Mouse (Mus musculus) CD8-positive naive resting alpha-beta T cell, adult 2 months (primary cell): ENCODE measurements around the gene Rac3.
"Not testable (repeated sequence)": the region's sequence is repeated elsewhere in the genome, so short reads cannot be mapped to it uniquely, and the experiment has no call there.

Experiments used
- DNase-seq, 2 experiments: peaks; one replicate each; pipeline ENCODE4 v3.0.0; 2022; ENCODE audit warnings: low read depth in 2 of 2, low spot score in 2 of 2

Gene Rac3

GRCm38 (mm10) chr11:120727169-120727527 is 5.9 kb downstream of the Rac3 start, which contains the start of gene Dcxr:
Dcxr (minus strand) TSS chr11:120727281.
- DNase-seq = no peak

DNA sequence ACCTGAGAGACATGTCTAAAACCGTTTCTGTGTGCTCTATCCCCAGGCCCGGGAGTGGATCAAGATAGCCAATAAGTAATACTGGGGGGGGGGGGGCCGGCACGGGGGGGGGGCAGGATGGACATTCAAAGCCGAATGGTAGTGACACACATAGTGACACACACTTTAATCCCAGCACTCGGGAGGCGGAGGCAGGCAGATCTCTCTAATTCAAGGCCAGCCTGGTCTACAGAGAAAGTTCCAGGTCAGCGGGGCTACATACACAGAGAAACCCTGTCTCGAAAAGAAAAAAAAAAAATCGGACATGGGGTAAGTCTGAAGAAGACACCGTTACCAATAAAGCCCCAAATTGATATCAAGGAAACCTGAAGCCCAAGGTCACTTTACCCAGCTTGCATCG is 6.3 kb downstream of the Rac3 start:
- DNase-seq = no peak

DNA sequence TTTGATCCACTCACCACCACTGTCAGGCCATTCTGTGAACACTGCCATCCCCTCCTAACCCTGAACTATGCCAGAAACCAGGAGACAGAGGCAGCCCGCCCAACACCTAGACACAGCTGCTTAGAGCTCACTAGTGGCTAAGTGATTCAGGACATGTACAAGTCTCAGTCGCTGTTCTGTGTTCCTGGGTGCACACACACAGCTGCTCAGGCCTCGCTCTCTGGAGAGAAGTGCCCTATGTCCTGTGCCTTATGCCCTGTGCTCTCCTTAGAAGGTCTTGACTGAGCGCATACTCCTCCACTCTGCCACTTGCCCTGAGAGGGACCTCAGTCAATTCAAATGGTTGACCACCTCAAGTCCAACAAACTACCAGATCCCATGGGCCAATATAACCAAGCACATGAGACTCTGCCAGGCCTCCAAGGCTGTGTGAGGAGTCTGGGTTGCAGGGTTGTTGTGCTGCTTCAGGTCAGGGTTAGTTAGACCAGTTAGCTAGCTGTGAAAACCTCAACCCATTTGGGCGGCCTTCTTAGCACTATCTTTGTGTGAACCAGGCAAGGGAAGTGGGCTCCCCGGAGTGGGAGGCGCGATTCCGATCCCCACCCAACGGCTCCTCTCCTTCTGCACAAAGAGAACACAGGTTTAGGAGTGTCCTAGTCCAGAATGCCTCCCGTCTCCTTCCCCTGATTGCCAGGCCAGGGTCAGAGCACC is 7.4 kb downstream of the Rac3 start:
- no peak for DNase-seq

GRCm38 (mm10) chr11:120729432-120730050 is 8.3 kb downstream of the Rac3 start:
- DNase-seq = not testable (repeated sequence)

DNA sequence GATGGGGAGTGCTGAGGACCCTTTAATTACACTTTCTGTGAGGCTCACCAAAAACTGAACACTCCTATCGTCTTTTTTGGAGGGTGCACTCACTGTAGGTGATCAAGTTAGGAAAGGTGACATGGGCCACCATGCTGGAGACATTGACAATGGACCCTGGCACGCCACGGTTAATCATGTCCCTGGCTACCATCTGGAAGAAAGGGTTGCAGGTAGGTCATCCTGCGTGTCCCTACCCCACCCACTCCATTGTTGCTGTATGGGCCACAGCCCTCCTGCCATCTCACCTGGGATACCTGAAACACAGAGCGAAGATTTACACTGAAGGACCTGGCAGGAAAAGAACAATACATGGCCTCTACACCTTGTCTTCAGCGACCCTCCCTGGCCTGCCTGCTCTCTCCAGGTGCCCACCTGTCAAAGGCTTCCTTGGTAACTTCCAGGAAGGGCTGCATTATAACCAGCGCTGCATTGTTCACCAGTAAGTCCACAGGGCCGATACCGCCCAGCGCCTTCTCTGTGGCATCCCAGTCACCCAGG is 9.1 kb downstream of the Rac3 start:
- no peak for DNase-seq

DNA sequence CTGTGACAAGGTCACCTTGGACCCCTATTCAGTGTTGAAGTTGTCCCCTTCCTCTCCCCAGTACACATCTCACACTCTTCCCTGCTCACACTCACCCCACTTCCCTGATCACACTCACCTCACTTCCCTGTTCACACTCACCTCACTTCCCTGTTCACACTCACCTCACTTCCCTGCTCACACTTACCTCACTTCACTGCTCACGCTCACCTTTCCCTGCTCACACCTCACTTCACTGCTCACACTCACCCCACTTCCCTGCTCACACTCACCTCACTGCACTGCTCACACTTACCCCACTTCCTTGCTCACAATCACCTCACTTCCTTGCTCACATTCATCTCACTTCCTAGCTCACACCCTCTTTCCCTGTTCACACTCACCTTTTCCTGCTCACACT is 10.1 kb downstream of the Rac3 start:
- no peak for DNase-seq

DNA sequence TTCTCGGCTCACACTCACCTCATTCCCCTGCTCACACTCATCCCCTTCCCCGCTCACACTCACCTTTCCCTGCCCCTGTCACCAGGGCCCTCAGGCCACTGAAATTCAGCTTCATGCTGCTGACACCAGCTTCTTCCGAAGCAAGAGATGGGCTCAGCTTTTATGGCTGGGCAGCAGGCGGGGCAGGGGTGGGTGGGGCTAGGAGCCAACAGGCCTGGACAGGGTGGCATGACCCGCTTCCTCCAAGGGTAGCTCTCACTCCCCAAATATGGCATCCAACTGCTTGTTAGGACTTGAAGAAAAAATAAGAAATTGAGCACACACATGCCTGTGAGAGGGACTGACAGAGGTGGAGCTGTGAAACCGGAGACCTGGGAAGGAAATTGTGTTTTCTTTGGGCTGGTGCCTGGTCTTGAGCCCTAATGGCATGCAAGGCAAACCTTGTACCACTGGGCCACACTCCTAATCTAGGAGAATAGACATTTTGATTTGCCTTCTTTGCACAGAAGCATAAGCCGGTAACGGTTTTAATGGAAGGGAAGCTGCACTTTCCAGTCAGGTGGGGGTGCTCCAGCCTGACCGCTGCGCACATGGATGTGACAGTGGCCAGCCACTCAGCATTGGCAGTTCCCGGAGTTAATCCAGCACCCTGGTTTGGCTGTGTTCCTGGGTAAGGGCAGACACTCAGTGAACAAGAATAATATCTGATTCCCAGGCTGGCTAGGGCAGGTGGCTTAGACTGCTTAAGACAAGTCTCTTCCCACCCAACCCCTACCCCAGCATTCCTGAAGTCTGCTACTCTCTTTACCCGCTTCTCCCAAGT is 10.8 kb downstream of the Rac3 start, which contains the start of gene Cbr2:
TSS of gene Cbr2 (minus strand) at position 257 of the 823 bp plus-strand sequence.
- DNase-seq = no peak

DNA sequence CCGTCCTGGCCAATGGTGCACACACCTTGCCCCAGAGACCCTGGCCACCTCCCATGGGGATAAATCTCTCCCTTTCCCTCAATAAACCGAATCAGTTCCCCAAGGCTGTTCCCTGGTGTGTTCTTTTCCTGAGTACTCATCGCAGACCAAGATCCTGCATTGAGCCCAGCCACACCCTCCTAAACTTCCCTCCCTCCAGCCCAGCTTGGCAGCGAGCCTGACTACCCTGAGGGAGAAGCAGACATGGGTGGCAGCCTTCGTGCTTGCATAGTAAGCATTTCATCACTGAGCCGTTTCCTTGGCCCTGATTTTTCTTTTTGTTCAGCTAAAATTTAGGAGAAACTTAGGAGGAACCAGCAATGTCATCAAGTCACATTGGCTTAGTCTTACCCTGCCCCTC is 12.3 kb downstream of the Rac3 start:
- no peak for DNase-seq

DNA sequence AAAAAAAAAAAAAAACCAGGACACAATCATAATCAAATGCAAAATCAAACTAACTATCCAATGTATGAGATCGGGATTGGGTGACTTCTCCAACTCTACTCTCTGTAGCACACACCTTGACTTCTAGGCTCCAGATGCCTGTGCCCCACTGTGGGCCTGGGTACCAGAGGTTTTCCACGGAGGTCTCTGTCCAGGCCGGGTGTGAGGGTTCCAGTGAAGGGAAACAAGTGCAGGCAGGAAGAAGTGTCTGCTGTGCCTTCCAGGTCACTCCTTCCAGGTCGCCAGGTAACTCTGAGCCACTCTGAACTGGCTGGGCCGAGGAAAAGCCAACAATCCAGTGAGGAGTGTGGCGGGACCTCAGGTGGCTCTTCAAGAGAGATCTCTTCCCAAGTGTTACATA is 15.2 kb downstream of the Rac3 start:
- DNase-seq = no peak

DNA sequence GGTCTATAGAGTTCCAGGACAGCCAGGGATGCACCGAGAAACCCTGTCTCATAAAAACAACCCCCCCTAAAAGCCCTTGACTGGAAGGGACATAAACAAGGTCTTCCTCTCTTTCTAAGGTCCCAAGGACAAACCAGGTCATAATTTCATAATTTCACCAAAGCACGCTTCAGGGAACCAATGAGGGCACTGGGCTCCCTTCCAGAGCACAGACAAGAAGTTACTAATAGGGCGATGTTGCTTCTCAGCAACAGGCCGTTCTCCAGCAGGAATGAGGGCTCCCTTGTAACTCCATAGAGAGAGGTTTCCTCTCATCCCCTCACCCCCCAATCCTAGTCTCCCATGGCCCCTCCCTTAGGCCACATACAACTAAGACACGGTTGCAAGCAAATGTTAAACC is 19.7 kb downstream of the Rac3 start:
- no peak for DNase-seq

- no peak for DNase-seq
Observed at GRCm38 (mm10) chr11:120744121-120744701, 22.9 kb downstream of the Rac3 start.

GRCm38 (mm10) chr11:120747974-120748373 is 26.7 kb downstream of the Rac3 start:
- DNase-seq = no peak

DNA sequence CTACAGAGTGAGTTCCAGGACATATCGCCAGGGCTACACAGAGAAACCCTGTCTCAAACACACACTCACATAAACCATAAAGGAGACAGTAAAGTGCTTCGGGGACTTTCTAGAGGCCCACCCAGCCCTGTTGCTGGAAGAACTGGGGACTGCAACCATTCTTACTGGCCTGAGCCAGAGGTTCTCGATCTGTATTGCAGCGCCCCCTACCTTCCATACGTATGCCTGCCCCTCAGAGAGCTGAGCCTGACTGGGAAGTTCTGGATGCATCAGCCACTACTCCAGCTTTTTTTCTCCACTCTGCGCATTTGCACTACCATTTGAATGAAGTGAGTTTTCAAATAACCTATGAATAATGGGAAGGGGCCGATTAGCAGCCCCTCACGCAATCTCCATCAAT is 28.2 kb downstream of the Rac3 start:
- DNase-seq = peak; percentile 26 to 47

DNA sequence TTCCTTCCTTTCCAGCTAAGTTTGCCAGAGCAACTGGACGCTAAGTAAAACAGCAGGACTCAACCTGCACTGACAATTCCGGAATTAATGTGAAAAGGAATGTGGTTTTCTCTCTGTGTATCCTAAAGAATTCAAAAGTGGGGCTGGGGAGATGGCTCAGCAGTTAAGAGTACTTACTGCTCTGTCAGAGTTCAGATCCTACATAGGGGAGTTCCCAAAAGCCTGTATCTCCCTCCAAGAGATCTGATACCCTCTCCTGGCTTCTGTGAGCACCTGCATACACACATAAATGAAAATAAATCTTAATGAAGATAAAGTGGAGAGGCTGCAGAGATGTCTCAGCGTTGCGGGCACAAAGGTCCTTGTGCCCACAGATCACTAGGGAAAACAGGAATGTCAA is 30.3 kb downstream of the Rac3 start:
- DNase-seq = no peak

DNA sequence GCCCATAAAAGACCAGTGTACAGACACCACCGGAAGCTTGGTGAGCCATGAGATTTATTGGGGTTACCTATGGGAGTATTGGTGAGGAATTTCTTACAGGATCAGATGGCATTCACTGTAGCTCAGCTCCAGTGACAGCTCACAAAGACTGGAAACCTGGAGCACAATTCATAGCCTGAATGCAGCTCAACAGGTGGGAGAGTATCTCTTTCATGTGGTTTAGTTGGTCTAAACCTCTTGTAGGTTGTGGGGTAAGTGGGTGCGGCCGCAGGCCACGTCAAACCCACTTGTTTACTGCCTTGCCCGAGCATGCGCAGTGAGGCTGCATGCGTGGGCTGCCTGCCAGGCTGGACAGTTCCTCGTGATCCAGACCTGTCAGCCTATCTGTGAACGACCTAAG is 39.0 kb downstream of the Rac3 start:
- DNase-seq = peak in 1 of 2 experiments; percentile 37

DNA sequence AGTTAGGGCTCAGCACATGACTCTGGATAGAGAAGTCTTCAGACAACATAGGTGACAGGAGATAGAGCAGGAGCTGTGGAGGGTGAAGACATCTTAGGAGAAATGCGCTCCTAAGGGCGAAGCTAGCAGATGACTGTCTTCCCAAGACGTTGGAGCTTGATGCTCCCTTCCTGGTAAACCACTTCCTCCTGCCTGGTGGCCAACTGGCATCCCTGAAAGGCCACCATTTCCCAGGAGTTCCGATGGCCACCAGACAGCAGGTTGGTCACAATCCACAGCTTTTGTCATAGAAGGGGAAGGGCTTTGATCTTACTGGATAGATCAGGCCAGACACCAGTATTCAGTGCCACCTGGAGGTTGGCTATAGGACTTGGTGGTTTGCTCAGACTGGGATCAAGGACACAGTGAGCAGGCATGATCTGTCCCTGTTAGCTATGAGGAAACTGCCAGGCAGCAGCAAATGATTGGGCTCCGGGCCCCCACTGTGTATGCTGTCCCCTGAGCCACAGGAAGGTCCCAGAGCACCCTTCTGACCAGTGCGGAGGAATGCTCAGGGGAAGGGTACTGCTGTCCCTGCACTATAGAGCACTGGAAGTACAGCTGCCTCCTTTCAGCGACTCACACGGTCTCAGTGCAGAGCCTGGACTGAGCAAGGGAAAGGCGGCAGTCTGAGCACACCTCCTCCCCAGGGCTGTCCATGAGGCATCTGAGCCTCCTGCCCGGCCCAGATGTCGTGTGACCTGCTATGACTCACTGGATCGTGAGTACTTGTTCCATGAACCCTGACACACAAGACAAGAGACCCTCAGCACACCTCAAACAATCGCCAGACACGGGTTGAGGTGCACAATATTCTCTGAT is 40.8 kb downstream of the Rac3 start:
- no peak for DNase-seq

DNA sequence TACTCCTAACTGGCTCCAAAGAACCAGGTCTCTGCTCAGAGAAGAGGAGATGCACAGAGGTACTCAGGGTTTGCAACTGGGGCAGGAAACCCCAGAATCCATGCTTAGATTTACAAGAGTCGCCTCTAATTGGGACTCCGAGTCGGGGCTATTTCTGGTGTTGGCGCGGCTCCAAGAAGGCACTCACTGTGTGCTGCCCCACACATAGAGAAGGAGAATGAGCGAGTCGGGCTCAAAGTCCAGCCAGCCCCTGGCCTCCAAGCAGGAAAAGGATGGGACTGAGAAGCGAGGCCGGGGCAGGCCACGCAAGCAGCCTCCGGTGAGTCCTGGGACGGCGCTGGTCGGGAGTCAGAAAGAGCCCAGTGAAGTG is 41.4 kb downstream of the Rac3 start, which contains the start of gene Hmga1b:
TSS of gene Hmga1b (plus strand) at position 123 of the 370 bp plus-strand sequence.
- DNase-seq = not testable (repeated sequence)

GRCm38 (mm10) chr11:120763121-120763999 is 42.1 kb downstream of the Rac3 start:
- DNase-seq = not testable (repeated sequence)

DNA sequence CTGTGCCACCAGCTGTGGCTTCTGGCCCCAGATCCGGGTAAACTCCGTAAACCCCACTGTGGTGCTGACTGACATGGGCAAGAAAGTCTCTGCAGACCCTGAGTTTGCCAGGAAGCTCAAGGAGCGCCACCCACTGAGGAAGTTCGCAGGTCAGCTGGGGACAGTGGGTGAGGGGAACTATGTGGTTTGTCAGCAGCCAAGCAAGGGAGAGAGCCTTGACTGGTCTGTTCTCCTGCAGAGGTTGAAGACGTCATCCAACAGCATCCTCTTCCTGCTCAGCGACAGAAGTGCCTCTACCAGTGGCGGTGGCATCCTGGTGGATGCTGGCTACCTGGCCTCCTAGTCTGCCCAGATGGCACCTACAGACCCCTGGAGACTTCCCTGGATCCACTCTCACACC is 45.8 kb downstream of the Rac3 start:
- not testable (repeated sequence) for DNase-seq
